Mouse (Mus musculus): ENCODE measurements around the gene Xrcc1. TPM values are rescaled to one million over a fixed set of nuclear protein-coding genes. Genes with fewer than 3 reads are reported as not detected.
"Not testable (repeated sequence)": the region's sequence is repeated elsewhere in the genome, so short reads cannot be mapped to it uniquely, and the experiment has no call there.

The Xrcc1 gene
- total and polyA plus RNA-seq, 2 experiments from 2014 or later, result 41.9 to 51.8 TPM

DNA sequence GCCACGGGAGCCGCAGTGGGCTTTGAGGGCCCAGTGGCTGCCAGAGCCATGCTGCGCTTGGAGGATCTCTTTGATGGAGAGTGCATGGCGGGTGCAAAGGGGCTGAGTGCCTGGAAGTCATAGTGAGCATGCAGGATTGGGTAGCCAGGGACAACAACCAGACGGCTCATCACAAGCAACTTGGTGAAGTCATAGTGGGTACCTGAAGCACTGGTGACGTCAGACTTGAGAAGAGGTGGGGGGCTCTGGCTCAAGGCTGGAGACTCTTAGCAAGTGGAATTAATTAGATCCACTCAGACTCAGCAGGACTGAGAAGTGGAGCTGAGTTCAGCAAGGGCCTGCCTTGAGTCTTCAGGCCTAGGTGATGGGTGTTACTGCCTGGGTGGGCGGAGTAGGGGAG lies 33.7 kb upstream of the Xrcc1 start, which contains the start of gene AC161166.1:
TSS of gene AC161166.1 (minus strand) at position 101 of the 400 bp plus-strand sequence.
- Histone ChIP-seq H3K4me3 (ENCODE audit: low read depth, low read length) (no peak within 1 kb of the TSS), H3K27me3 (ENCODE audit: insufficient read depth, low read length) (no peaks in the 10 kb centered on the region), H3K27ac (ENCODE audit: low read depth, low read length) (no peak within 1 kb of the TSS), H3K4me2 (ENCODE audit: low read depth, low read length, poor library complexity, severe bottlenecking) (no peak within 1 kb of the TSS), H3K36me3 (ENCODE audit: insufficient read depth, low read length) (peaks cover 38% of the 10 kb centered on the region), H3K9me3 (ENCODE audit: low read length) (no peaks in the 10 kb centered on the region), H3K9ac (replicated peaks; ENCODE audit: low read length, poor library complexity, severe bottlenecking) (0 out of 2 replicates have a peak within 1 kb of the TSS, but pooled peaks have one; percentile 8), H3K4me1 (ENCODE audit: insufficient read depth, low read length) (peaks cover 6% of the 10 kb centered on the region)
- ATAC-seq (ENCODE audit: low FRiP score), result no peak
- 83% methylated on average over 7 of the region's 7 CpGs for WGBS
- no peak for TF ChIP-seq CTCF (IDR thresholded peaks at IDR 0.05)
- no peak for DNase-seq (ENCODE audit: low spot score)

DNA sequence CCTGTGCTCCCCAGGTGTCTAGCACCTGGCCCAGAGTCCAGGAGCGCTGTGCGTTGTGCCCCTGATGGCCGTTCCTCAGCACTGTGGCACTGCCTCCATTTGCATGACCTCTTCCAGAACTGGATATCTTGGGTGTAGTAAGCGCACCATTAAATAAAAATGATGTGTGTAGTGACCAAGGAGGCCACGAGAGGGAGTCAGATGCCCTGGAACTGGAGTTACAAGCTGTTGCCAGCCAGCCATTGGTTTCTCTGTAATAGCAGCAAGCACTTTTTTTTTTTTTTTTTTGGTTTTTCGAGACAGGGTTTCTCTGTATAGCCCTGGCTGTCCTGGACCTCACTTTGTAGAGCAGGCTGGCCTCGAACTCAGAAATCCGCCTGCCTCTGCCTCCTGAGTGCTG lies 29.8 kb upstream of the Xrcc1 start:
- peaks cover 35% of the 10 kb centered on the region for H3K36me3 ChIP-seq (ENCODE audit: insufficient read depth, low read length)
- peak; percentile 73 for DNase-seq (ENCODE audit: low spot score)
- not testable (repeated sequence) for H3K4me2 ChIP-seq (ENCODE audit: low read depth, low read length, poor library complexity, severe bottlenecking); H3K9me3 ChIP-seq (ENCODE audit: low read length); H3K9ac ChIP-seq (replicated peaks; ENCODE audit: low read length, poor library complexity, severe bottlenecking); H3K4me1 ChIP-seq (ENCODE audit: insufficient read depth, low read length); H3K4me3 ChIP-seq (ENCODE audit: low read depth, low read length); H3K27ac ChIP-seq (ENCODE audit: low read depth, low read length); H3K27me3 ChIP-seq (ENCODE audit: insufficient read depth, low read length)
- 68% methylated on average over 7 of the region's 8 CpGs for WGBS
- 0 out of 2 replicates have a peak, but pooled peaks have one; percentile 14 for ATAC-seq (ENCODE audit: low FRiP score)
- peak; percentile 66 for TF ChIP-seq CTCF (IDR thresholded peaks at IDR 0.05)

DNA sequence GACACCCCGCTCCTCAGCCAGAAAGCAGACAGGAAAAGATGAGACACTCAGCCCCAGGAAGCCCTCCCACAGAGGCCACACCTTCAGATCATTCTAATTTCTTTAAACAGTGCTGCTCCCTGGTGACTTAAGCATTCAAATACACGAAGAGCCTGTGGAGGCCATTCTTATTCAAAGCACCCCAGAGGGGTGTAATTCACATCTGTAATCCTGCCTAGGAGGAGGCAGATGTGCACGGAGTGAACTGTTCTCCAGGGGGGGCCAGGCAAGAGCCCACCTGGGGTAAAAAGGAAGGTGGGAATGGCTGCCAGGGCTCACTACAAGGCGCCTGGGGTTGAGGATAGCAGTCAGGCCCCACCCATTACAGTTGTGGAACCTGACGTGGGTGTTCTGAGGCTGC lies 29.0 kb upstream of the Xrcc1 start:
- DNase-seq (ENCODE audit: low spot score), result no peak
- no peaks in the 10 kb centered on the region for H3K9me3 ChIP-seq (ENCODE audit: low read length)
- no peak for TF ChIP-seq CTCF (IDR thresholded peaks at IDR 0.05)
- no peak for ATAC-seq (ENCODE audit: low FRiP score)
- H3K4me3 ChIP-seq (ENCODE audit: low read depth, low read length), result no peak overlapping the region
- H3K9ac ChIP-seq (replicated peaks; ENCODE audit: low read length, poor library complexity, severe bottlenecking), result no peak overlapping the region
- WGBS, result 33% methylated on average over 5 of the region's 5 CpGs
- no peaks in the 10 kb centered on the region for H3K27me3 ChIP-seq (ENCODE audit: insufficient read depth, low read length)
- H3K4me1 ChIP-seq (ENCODE audit: insufficient read depth, low read length), result no peaks in the 10 kb centered on the region
- peak overlapping the region; percentile 43; the same call in 1 of the 2 replicates for H3K27ac ChIP-seq (ENCODE audit: low read depth, low read length)
- H3K36me3 ChIP-seq (ENCODE audit: insufficient read depth, low read length), result peaks cover 30% of the 10 kb centered on the region
- no peak overlapping the region for H3K4me2 ChIP-seq (ENCODE audit: low read depth, low read length, poor library complexity, severe bottlenecking)

DNA sequence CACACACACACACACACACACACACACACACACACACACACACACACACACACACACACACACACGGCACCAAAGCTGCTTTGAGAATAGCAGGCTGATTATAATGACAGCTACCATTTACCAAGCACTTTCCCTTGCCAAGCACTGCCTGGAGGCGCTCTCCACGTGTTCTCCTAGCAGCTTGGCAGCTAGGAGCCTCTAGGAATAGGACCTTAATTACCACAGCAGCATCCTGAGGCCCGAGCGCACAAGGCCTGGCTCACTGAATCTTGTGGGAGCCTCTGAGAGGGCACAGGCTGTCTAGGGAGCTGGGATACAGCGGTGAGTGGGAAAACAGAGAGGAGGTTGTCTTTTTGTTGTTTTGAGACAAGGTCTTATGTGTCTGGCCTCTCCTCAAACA lies 28.4 kb upstream of the Xrcc1 start:
- Histone ChIP-seq H3K4me3 (ENCODE audit: low read depth, low read length) (no peak overlapping the region), H3K36me3 (ENCODE audit: insufficient read depth, low read length) (peaks cover 25% of the 10 kb centered on the region), H3K9ac (replicated peaks; ENCODE audit: low read length, poor library complexity, severe bottlenecking) (no peak overlapping the region), H3K4me1 (ENCODE audit: insufficient read depth, low read length) (no peaks in the 10 kb centered on the region), H3K27me3 (ENCODE audit: insufficient read depth, low read length) (no peaks in the 10 kb centered on the region), H3K4me2 (ENCODE audit: low read depth, low read length, poor library complexity, severe bottlenecking) (no peak overlapping the region), H3K27ac (ENCODE audit: low read depth, low read length) (peak overlapping the region; percentile 51), H3K9me3 (ENCODE audit: low read length) (no peaks in the 10 kb centered on the region)
- DNase-seq (ENCODE audit: low spot score) (peak; percentile 62), ATAC-seq (ENCODE audit: low FRiP score) (no peak)
- 39% methylated on average over 6 of the region's 6 CpGs for WGBS
- no peak for TF ChIP-seq CTCF (IDR thresholded peaks at IDR 0.05)

DNA sequence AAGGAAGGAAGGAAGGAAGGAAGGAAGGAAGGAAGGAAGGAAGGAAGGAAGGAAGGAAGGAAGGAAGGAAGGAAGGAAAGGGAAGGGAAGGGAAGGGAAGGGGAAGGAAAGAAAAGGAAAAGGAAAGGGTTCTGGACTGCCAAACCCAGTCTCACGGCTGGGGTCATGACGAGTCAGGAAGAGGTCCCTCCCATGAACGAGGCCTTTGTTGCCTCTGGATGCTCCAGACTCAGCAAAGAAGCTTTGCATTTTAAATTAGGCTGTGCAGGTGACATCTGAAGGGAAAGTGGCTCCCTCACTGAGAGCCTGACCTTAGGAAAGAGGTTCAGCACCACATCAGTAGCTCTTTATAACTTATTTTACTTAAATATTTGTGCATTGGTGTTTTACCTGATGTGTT lies 27.0 kb upstream of the Xrcc1 start:
- Histone ChIP-seq H3K4me3 (ENCODE audit: low read depth, low read length) (no peak overlapping the region), H3K9me3 (ENCODE audit: low read length) (no peaks in the 10 kb centered on the region), H3K27ac (ENCODE audit: low read depth, low read length) (no peak overlapping the region), H3K36me3 (ENCODE audit: insufficient read depth, low read length) (peaks cover 24% of the 10 kb centered on the region), H3K27me3 (ENCODE audit: insufficient read depth, low read length) (no peaks in the 10 kb centered on the region), H3K9ac (replicated peaks; ENCODE audit: low read length, poor library complexity, severe bottlenecking) (no peak overlapping the region), H3K4me2 (ENCODE audit: low read depth, low read length, poor library complexity, severe bottlenecking) (no peak overlapping the region), H3K4me1 (ENCODE audit: insufficient read depth, low read length) (no peaks in the 10 kb centered on the region)
- WGBS, result 21% methylated on average over 3 of the region's 3 CpGs
- no peak for DNase-seq (ENCODE audit: low spot score)
- ATAC-seq (ENCODE audit: low FRiP score), result no peak
- TF ChIP-seq CTCF (IDR thresholded peaks at IDR 0.05), result no peak

DNA sequence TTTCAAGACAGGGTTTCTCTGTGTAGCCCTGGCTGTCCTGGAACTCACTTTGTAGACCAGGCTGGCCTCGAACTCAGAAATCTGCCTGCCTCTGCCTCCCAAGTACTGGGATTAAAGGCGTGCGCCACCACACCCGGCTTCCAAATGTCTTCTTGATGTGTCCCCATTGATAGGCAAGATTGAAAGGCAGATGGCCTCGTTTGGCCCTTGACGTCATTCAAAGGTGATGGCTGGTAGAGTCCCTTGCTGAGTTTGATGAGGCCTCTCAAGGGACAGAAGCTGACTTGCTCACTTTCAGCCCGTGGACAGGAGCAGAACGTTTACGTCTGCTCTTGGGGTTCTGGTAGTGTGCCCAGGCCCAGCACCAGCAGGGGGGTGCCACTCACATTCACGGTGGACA lies 26.0 kb upstream of the Xrcc1 start:
- not testable (repeated sequence) for H3K9me3 ChIP-seq (ENCODE audit: low read length); H3K27me3 ChIP-seq (ENCODE audit: insufficient read depth, low read length); ATAC-seq (ENCODE audit: low FRiP score); H3K9ac ChIP-seq (replicated peaks; ENCODE audit: low read length, poor library complexity, severe bottlenecking); DNase-seq (ENCODE audit: low spot score); H3K4me1 ChIP-seq (ENCODE audit: insufficient read depth, low read length); H3K27ac ChIP-seq (ENCODE audit: low read depth, low read length); H3K4me3 ChIP-seq (ENCODE audit: low read depth, low read length); H3K4me2 ChIP-seq (ENCODE audit: low read depth, low read length, poor library complexity, severe bottlenecking)
- 86% methylated on average over 10 of the region's 10 CpGs for WGBS
- H3K36me3 ChIP-seq (ENCODE audit: insufficient read depth, low read length), result peaks cover 20% of the 10 kb centered on the region
